Mouse (Mus musculus) neural tube, embryonic 13.5 days (tissue): ENCODE measurements around the gene Pdss1. TPM values are rescaled to one million over a fixed set of nuclear protein-coding genes. Genes with fewer than 3 reads are reported as not detected.

Experiments used
- ATAC-seq: fragments of 200-750 bp; cut with Nextera tagmentation; 2 replicates; pipeline ENCODE4 v1.8.0; 2017; ENCODE audit warnings: low read depth, mild to moderate bottlenecking, moderate TSS enrichment, moderate library complexity
- H3K27ac ChIP-seq: fragments of 300-500 bp; sonication (generic); replicated peaks from 2 replicates; pipeline ENCODE4 v1.5.1; 2015; ENCODE audit warnings: moderate library complexity, mild to moderate bottlenecking, inconsistent platforms
- H3K27me3 ChIP-seq: fragments of 300-500 bp; sonication (generic); 2 replicates; pipeline ENCODE4 v1.6.1; 2015; ENCODE audit warnings: mild to moderate bottlenecking, inconsistent platforms
- H3K36me3 ChIP-seq: fragments of 300-500 bp; sonication (generic); 2 replicates; pipeline ENCODE4 v1.6.1; 2015; ENCODE audit warnings: mild to moderate bottlenecking, inconsistent platforms
- H3K4me1 ChIP-seq: fragments of 300-500 bp; sonication (generic); replicated peaks from 2 replicates; pipeline ENCODE4 v1.6.1; 2015; ENCODE audit warnings: inconsistent platforms
- H3K4me2 ChIP-seq: fragments of 300-500 bp; sonication (generic); 2 replicates; pipeline ENCODE4 v1.6.1; 2015; ENCODE audit warnings: inconsistent platforms, mild to moderate bottlenecking, moderate library complexity
- H3K4me3 ChIP-seq: fragments of 300-500 bp; sonication (generic); 2 replicates; pipeline ENCODE4 v1.5.1; 2015; ENCODE audit warnings: mild to moderate bottlenecking, inconsistent platforms
- H3K9ac ChIP-seq: fragments of 300-500 bp; sonication (generic); 2 replicates; pipeline ENCODE4 v1.6.1; 2015; ENCODE audit warnings: moderate library complexity, mild to moderate bottlenecking, inconsistent platforms
- H3K9me3 ChIP-seq: fragments of 300-500 bp; sonication (generic); 2 replicates; pipeline ENCODE4 v1.6.1; 2016; ENCODE audit warnings: inconsistent platforms
- WGBS: fragments of 180-500 bp; shearing (Covaris S2); methylation state at CpG from one replicate; pipeline ENCODE4 v1.1.7; 2015; 5-methylcytosine and 5-hydroxymethylcytosine counted together
- polyA plus RNA-seq: library from polyadenylated mRNA; unstranded; fragments of >200 nt; fragmentation: Nextera tagmentation; extraction: Ambion mirVana; gene quantifications from 2 replicates; pipeline ENCODE4 v1.2.1, GENCODE M21; 2015

Gene Pdss1
- polyA plus RNA-seq, 1 experiment from 2014 or later = 25.8 TPM

GRCm38 (mm10) chr2:22962970-22963369 is 67.6 kb downstream of the Pdss1 start:
- ATAC-seq = no peak

DNA sequence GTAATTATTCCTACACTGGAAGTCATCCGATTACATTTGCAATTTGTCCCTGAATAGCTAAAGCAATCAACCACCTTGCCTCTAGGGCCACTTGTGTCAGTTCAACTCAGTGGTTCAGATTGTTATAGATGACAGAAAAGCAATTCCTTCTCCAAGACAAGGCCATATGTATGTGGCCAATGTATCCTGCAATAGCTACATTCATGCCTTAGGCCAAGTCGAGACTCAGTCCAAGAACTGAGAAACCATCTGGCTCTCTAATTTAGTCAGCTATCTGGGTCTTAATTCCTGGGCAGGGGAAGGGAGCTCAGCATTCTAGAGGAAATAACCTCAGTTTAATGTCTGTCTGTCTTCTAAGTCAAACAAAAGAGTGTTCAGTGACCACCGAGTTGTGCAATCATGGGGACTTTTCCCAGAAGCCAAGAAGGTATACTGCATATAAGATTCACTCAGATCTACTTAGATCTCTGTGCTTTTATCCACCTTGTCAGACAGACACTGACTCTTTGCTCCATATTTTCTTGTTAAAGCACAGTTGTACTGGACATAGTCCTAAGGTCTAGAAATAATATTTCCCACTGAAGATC is 82.2 kb downstream of the Pdss1 start:
- no peak overlapping the region for H3K27ac ChIP-seq
- H3K4me2 ChIP-seq = no peak overlapping the region
- H3K9me3 ChIP-seq = no peaks in the 10 kb centered on the region
- no peak overlapping the region for H3K4me3 ChIP-seq
- H3K27me3 ChIP-seq = no peaks in the 10 kb centered on the region
- peaks cover 14% of the 10 kb centered on the region; the same call in 1 of the 2 replicates for H3K4me1 ChIP-seq
- no peak overlapping the region for H3K9ac ChIP-seq
- H3K36me3 ChIP-seq = no peaks in the 10 kb centered on the region
- WGBS = 55% methylated on average over 3 of the region's 3 CpGs
- ATAC-seq = no peak

More at GRCm38 (mm10) chr2:22962970-22963369, 67.6 kb downstream of the Pdss1 start:
- H3K4me3 ChIP-seq = no peak overlapping the region
- H3K4me1 ChIP-seq = no peaks in the 10 kb centered on the region
- no peak overlapping the region for H3K9ac ChIP-seq
- H3K4me2 ChIP-seq = no peak overlapping the region
- no peaks in the 10 kb centered on the region for H3K27me3 ChIP-seq
- H3K9me3 ChIP-seq = no peaks in the 10 kb centered on the region
- H3K36me3 ChIP-seq = 0 out of 2 replicates have a peak, but pooled peaks cover 4% of the 10 kb centered on the region
- WGBS = 91% methylated on average over 3 of the region's 3 CpGs
- no peak overlapping the region for H3K27ac ChIP-seq

- H3K9me3 ChIP-seq = no peaks in the 10 kb centered on the region
- no peak overlapping the region for H3K4me3 ChIP-seq
- H3K4me1 ChIP-seq = peaks cover 12% of the 10 kb centered on the region
- peak; percentile 66; the same call in 1 of the 2 replicates for ATAC-seq
- WGBS = 52% methylated on average over 2 of the region's 2 CpGs
- no peak overlapping the region for H3K4me2 ChIP-seq
- H3K36me3 ChIP-seq = no peaks in the 10 kb centered on the region
- peak overlapping the region; percentile 57; the same call in 1 of the 2 replicates for H3K27ac ChIP-seq
- H3K9ac ChIP-seq = no peak overlapping the region
- H3K27me3 ChIP-seq = no peaks in the 10 kb centered on the region
These were observed 90.8 kb downstream of the Pdss1 start for GRCm38 (mm10) chr2:22985973-22986657.

Other genes starting within 250 kb of the Pdss1 start
- gene Apbb1ip, start 121.4 kb upstream of the Pdss1 start, polyA plus RNA-seq = 1.2 and 1.6 TPM in 2 replicates
- gene Abi1, start 144.7 kb downstream of the Pdss1 start, polyA plus RNA-seq = 53.8 and 56.4 TPM in 2 replicates
- gene Acbd5, start 172.6 kb downstream of the Pdss1 start, polyA plus RNA-seq = 78.0 and 81.1 TPM in 2 replicates